Mouse (Mus musculus) right cerebral cortex, adult 18-20 months (tissue): ENCODE measurements around the gene Gpc6.

Source experiments
- DNase-seq: peaks from one replicate; pipeline ENCODE4 v3.0.0; 2022; ENCODE audit warnings: mixed read lengths

Gpc6 gene

GRCm38 (mm10) chr14:117245631-117246030 is 320.5 kb downstream of the Gpc6 start:
- no peak for DNase-seq

- no peak for DNase-seq
These were observed 331.1 kb downstream of the Gpc6 start for GRCm38 (mm10) chr14:117256192-117256591.

- DNase-seq, result no peak
These were observed 340.5 kb downstream of the Gpc6 start for GRCm38 (mm10) chr14:117265653-117266052.

- DNase-seq, result peak; percentile 3
These were observed 342.9 kb downstream of the Gpc6 start for GRCm38 (mm10) chr14:117267823-117268601.

GRCm38 (mm10) chr14:117283631-117284030 is 358.5 kb downstream of the Gpc6 start:
- no peak for DNase-seq

GRCm38 (mm10) chr14:117293746-117294145 is 368.6 kb downstream of the Gpc6 start:
- DNase-seq, result no peak

- no peak for DNase-seq
These were observed 371.2 kb downstream of the Gpc6 start for GRCm38 (mm10) chr14:117296207-117296838.

GRCm38 (mm10) chr14:117301019-117301418 is 375.9 kb downstream of the Gpc6 start:
- no peak for DNase-seq

- DNase-seq, result no peak
These were observed 379.0 kb downstream of the Gpc6 start for GRCm38 (mm10) chr14:117303901-117304722.

GRCm38 (mm10) chr14:117304723-117305010 is 379.6 kb downstream of the Gpc6 start:
- no peak for DNase-seq

GRCm38 (mm10) chr14:117309997-117310520 is 384.9 kb downstream of the Gpc6 start:
- no peak for DNase-seq

GRCm38 (mm10) chr14:117324214-117324613 is 399.1 kb downstream of the Gpc6 start:
- no peak for DNase-seq

GRCm38 (mm10) chr14:117332256-117332655 is 407.1 kb downstream of the Gpc6 start:
- no peak for DNase-seq

GRCm38 (mm10) chr14:117337271-117337670 is 412.2 kb downstream of the Gpc6 start:
- DNase-seq, result no peak

- DNase-seq, result no peak
These were observed 415.4 kb downstream of the Gpc6 start for GRCm38 (mm10) chr14:117340549-117340948.

GRCm38 (mm10) chr14:117344505-117344904 is 419.4 kb downstream of the Gpc6 start:
- DNase-seq, result no peak

- DNase-seq, result no peak
These were observed 421.3 kb downstream of the Gpc6 start for GRCm38 (mm10) chr14:117346372-117346885.

GRCm38 (mm10) chr14:117351296-117351695 is 426.2 kb downstream of the Gpc6 start:
- DNase-seq, result no peak

- no peak for DNase-seq
These were observed 436.2 kb downstream of the Gpc6 start for GRCm38 (mm10) chr14:117361155-117361964.

- DNase-seq, result no peak
These were observed 436.8 kb downstream of the Gpc6 start for GRCm38 (mm10) chr14:117361965-117362309.

GRCm38 (mm10) chr14:117369331-117369866 is 444.3 kb downstream of the Gpc6 start:
- no peak for DNase-seq

- DNase-seq, result no peak
These were observed 451.8 kb downstream of the Gpc6 start for GRCm38 (mm10) chr14:117376822-117377376.
